Mouse (Mus musculus) CH12.LX (cell line): ENCODE measurements around the gene Mprip. TPM values are rescaled to one million over a fixed set of nuclear protein-coding genes. Genes with fewer than 3 reads are reported as not detected.

Experiments
- DNase-seq: peaks from one replicate; pipeline ENCODE4 v3.0.0-alpha.2; 2013; ENCODE audit errors: extremely low read depth
- H3K27ac ChIP-seq: 2 replicates; pipeline ENCODE4 v1.5.1; 2012; ENCODE audit warnings: low read depth, mild to moderate bottlenecking, control low read depth, moderate library complexity; ENCODE audit not compliant: insufficient read depth
- H3K27me3 ChIP-seq: replicated peaks from 2 replicates; pipeline ENCODE3; 2012; ENCODE audit warnings: inconsistent platforms
- H3K36me3 ChIP-seq, 2 experiments: replicated peaks in 1 of 2; 2 replicates each; pipeline versions ENCODE3 to v1.6.1; 2012; ENCODE audit warnings: inconsistent platforms in 1 of 2, low read length in 1 of 2, mild to moderate bottlenecking in 1 of 2, mixed read lengths in 1 of 2, moderate library complexity in 1 of 2; ENCODE audit not compliant: control insufficient read depth in 1 of 2, insufficient read depth in 1 of 2
- H3K4me1 ChIP-seq, 2 experiments: 2 replicates each; pipeline ENCODE4 v1.6.1; 2012; ENCODE audit warnings: inconsistent platforms in 1 of 2, moderate library complexity in 1 of 2; ENCODE audit not compliant: insufficient read depth in 2 of 2, control insufficient read depth in 1 of 2
- H3K4me2 ChIP-seq: 2 replicates; pipeline ENCODE4 v1.6.1; 2012; ENCODE audit warnings: low read depth, mild to moderate bottlenecking, control low read depth; ENCODE audit not compliant: poor library complexity, insufficient read depth, severe bottlenecking
- H3K4me3 ChIP-seq, 3 experiments: fragments of 150-350 bp in 1 of 3; sonication (generic) in 1 of 3; replicated peaks in 1 of 3; 2 replicates each; pipeline versions ENCODE3 to v1.5.1; 2011 to 2012; ENCODE audit warnings: low read depth in 2 of 3, low read length in 2 of 3, mild to moderate bottlenecking in 2 of 3, moderate library complexity in 2 of 3, control low read depth in 1 of 3, improper control_type of control experiment in 1 of 3, inconsistent platforms in 1 of 3, mixed read lengths in 1 of 3; ENCODE audit not compliant: poor library complexity in 1 of 3
- H3K79me2 ChIP-seq: replicated peaks from 2 replicates; pipeline ENCODE4 v1.6.1; 2012; ENCODE audit warnings: mild to moderate bottlenecking, moderate library complexity; ENCODE audit not compliant: control insufficient read depth, poor library complexity, insufficient read depth, severe bottlenecking; ENCODE audit errors: extremely low read depth
- H3K9ac ChIP-seq: 2 replicates; pipeline ENCODE4 v1.6.1; 2012; ENCODE audit warnings: low read depth, mild to moderate bottlenecking, control low read depth, moderate library complexity; ENCODE audit not compliant: insufficient read depth
- H3K9me3 ChIP-seq: replicated peaks from 2 replicates; pipeline ENCODE3; 2012; ENCODE audit warnings: low read length, inconsistent platforms, mixed read lengths
- BHLHE40 ChIP-seq: IDR thresholded peaks from 2 replicates; pipeline ENCODE4 v1.6.1; 2011; ENCODE audit warnings: mild to moderate bottlenecking, low read depth, low read length, improper control_type of control experiment
- CHD1 ChIP-seq: IDR thresholded peaks from 2 replicates; pipeline ENCODE4 v1.6.1; 2012; ENCODE audit warnings: low read depth, low read length, improper control_type of control experiment, inconsistent platforms
- CTCF ChIP-seq, 2 experiments: IDR thresholded peaks in 1 of 2; conservative IDR thresholded peaks in 1 of 2; 2 replicates each; pipeline ENCODE4 v1.5.1; 2011 to 2012; ENCODE audit warnings: low read depth in 2 of 2, low read length in 2 of 2, improper control_type of control experiment in 1 of 2, inconsistent platforms in 1 of 2, mild to moderate bottlenecking in 1 of 2, moderate library complexity in 1 of 2
- EP300 ChIP-seq: IDR thresholded peaks from 2 replicates; pipeline ENCODE4 v1.6.1; 2011; ENCODE audit warnings: low read length, improper control_type of control experiment
- HCFC1 ChIP-seq: IDR thresholded peaks from 2 replicates; pipeline ENCODE4 v1.6.1; 2012; ENCODE audit warnings: low read depth, mild to moderate bottlenecking, inconsistent platforms, low read length, improper control_type of control experiment
- JUN ChIP-seq: IDR thresholded peaks from 2 replicates; pipeline ENCODE4 v1.6.1; 2011; ENCODE audit warnings: low read depth, mild to moderate bottlenecking, low read length, improper control_type of control experiment, moderate library complexity; ENCODE audit not compliant: insufficient read depth
- JUND ChIP-seq: conservative IDR thresholded peaks from 2 replicates; pipeline ENCODE4 v1.6.1; 2011; ENCODE audit warnings: low read depth, low read length, improper control_type of control experiment
- KAT2A ChIP-seq: IDR thresholded peaks from 2 replicates; pipeline ENCODE4 v1.6.1; 2012; ENCODE audit warnings: low read length, improper control_type of control experiment, inconsistent platforms; ENCODE audit not compliant: insufficient replicate concordance
- MAFK ChIP-seq: IDR thresholded peaks from 2 replicates; pipeline ENCODE4 v1.6.1; 2011; ENCODE audit warnings: low read length, improper control_type of control experiment; ENCODE audit not compliant: insufficient replicate concordance
- MAX ChIP-seq: IDR thresholded peaks from 2 replicates; pipeline ENCODE4 v1.6.1; 2011; ENCODE audit warnings: low read length, improper control_type of control experiment
- MAZ ChIP-seq: IDR thresholded peaks from 2 replicates; pipeline ENCODE4 v1.6.1; 2012; ENCODE audit warnings: low read depth, mild to moderate bottlenecking, inconsistent platforms, low read length, improper control_type of control experiment, moderate library complexity
- MEF2A ChIP-seq: IDR thresholded peaks from 2 replicates; pipeline ENCODE4 v1.6.1; 2014; ENCODE audit warnings: low read depth, mild to moderate bottlenecking, inconsistent platforms, low read length, improper control_type of control experiment, borderline replicate concordance
- MXI1 ChIP-seq: IDR thresholded peaks from 2 replicates; pipeline ENCODE4 v1.6.1; 2011; ENCODE audit warnings: mild to moderate bottlenecking, low read depth, low read length, improper control_type of control experiment
- MYC ChIP-seq: IDR thresholded peaks from 2 replicates; pipeline ENCODE4 v1.6.1; 2011; ENCODE audit warnings: low read depth, mild to moderate bottlenecking, improper control_type of control experiment, low read length
- NELFE ChIP-seq: IDR thresholded peaks from 2 replicates; pipeline ENCODE4 v1.6.1; 2011; ENCODE audit warnings: low read depth, low read length, improper control_type of control experiment
- NRF1 ChIP-seq: IDR thresholded peaks from 2 replicates; pipeline ENCODE4 v1.6.1; 2014; ENCODE audit warnings: low read depth, mild to moderate bottlenecking, inconsistent platforms, low read length, improper control_type of control experiment, moderate library complexity
- PAX5 ChIP-seq: IDR thresholded peaks from 2 replicates; pipeline ENCODE4 v1.6.1; 2012; ENCODE audit warnings: low read length, inconsistent platforms, mixed read lengths
- POLR2A ChIP-seq: IDR thresholded peaks from 2 replicates; pipeline ENCODE4 v1.6.1; 2011; ENCODE audit warnings: low read depth, mild to moderate bottlenecking, improper control_type of control experiment, low read length
- SMC3 ChIP-seq: IDR thresholded peaks from 2 replicates; pipeline ENCODE4 v1.6.1; 2011; ENCODE audit warnings: low read depth, low read length, improper control_type of control experiment
- TBP ChIP-seq: conservative IDR thresholded peaks from 2 replicates; pipeline ENCODE4 v1.6.1; 2011; ENCODE audit warnings: low read depth, low read length, improper control_type of control experiment
- TCF12 ChIP-seq: IDR thresholded peaks from 2 replicates; pipeline ENCODE4 v1.6.1; 2014; ENCODE audit warnings: low read depth, mild to moderate bottlenecking, inconsistent platforms, low read length, improper control_type of control experiment
- UBTF ChIP-seq: IDR thresholded peaks from 2 replicates; pipeline ENCODE4 v1.6.1; 2012; ENCODE audit warnings: low read depth, mild to moderate bottlenecking, inconsistent platforms, low read length, improper control_type of control experiment, moderate library complexity
- USF2 ChIP-seq: conservative IDR thresholded peaks from 2 replicates; pipeline ENCODE4 v1.6.1; 2011; ENCODE audit warnings: low read depth, low read length, improper control_type of control experiment
- ZKSCAN1 ChIP-seq: IDR thresholded peaks from 2 replicates; pipeline ENCODE4 v1.6.1; 2012; ENCODE audit warnings: low read depth, inconsistent platforms, low read length, improper control_type of control experiment, borderline replicate concordance
- ZMIZ1 ChIP-seq: IDR thresholded peaks from 2 replicates; pipeline ENCODE4 v1.6.1; 2012; ENCODE audit warnings: low read depth, mild to moderate bottlenecking, inconsistent platforms, low read length, improper control_type of control experiment
- ZNF384 ChIP-seq: IDR thresholded peaks from 2 replicates; pipeline ENCODE4 v1.6.1; 2012; ENCODE audit warnings: low read depth, low read length, improper control_type of control experiment, inconsistent platforms
- dilution Hi-C: fragments of 300-500 bp; cut with MboI; formaldehyde crosslinking; loops from 2 replicates; pipeline ENCODE4 v1.14.3; 2020; ENCODE audit warnings: low sequenced_read_pairs; ENCODE audit not compliant: extremely low pct_unique_long_range_greater_than_20kb, extremely low pct_ligation_motif_present
- in situ Hi-C: fragments of 300-500 bp; cut with MboI; formaldehyde crosslinking; loops from 3 replicates; pipeline ENCODE4 v1.14.3; 2019; ENCODE audit warnings: low sequenced_read_pairs, low pct_ligation_motif_present, low pct_unique_long_range_greater_than_20kb, mixed read lengths
- polyA plus RNA-seq: library from polyadenylated mRNA; unstranded; fragments of >175 nt; gene quantifications from 2 replicates; pipeline ENCODE4 v1.2.1, GENCODE M21; 2012; ENCODE audit warnings: low read depth; ENCODE audit not compliant: insufficient read length
- total RNA-seq, 2 experiments: library from RNA; depleted of rRNA; stranded (reverse); fragments of 300-350 nt in 1 of 2; fragments of >200 nt in 1 of 2; gene quantifications; 2 replicates each; pipeline ENCODE4 v1.2.3; 2012 to 2014

The Mprip gene
- total and polyA plus RNA-seq, 3 experiments: 50.6 to 59.5 (median 56.4) TPM

GRCm38 (mm10) chr11:59811211-59811610 is 150.1 kb downstream of the Mprip start:
- H3K79me2 ChIP-seq: peaks cover 16% of the 10 kb centered on the region
- H3K4me1 ChIP-seq: peaks cover 9 to 43% of the 10 kb centered on the region in 2 experiments
- peak overlapping the region; percentile 74 for H3K4me2 ChIP-seq
- no peak overlapping the region for H3K27ac ChIP-seq
- peaks cover 23 to 31% of the 10 kb centered on the region in 2 experiments for H3K36me3 ChIP-seq
- no peak for DNase-seq
- H3K9me3 ChIP-seq: no peaks in the 10 kb centered on the region
- dilution Hi-C loops: no loop called here
- H3K9ac ChIP-seq: peak overlapping the region; percentile 97
- no peak for TF ChIP-seq MYC
- no peak for TF ChIP-seq TCF12
- no peak for TF ChIP-seq HCFC1
- TF ChIP-seq CTCF (conservative IDR thresholded peaks at IDR 0.05 in 1 of 2, IDR thresholded peaks at IDR 0.05 in 1 of 2; ENCODE audit: low read depth in 2 of 2, low read length in 2 of 2): no peak
- TF ChIP-seq MAZ: 0 out of 2 replicates have a peak, but pooled peaks have one; percentile 23
- 0 out of 2 replicates have a peak, but pooled peaks have one; percentile 5 for TF ChIP-seq ZNF384
- 0 out of 2 replicates have a peak, but pooled peaks have one; percentile 5 for TF ChIP-seq EP300
- TF ChIP-seq MXI1: no peak
- no peak for TF ChIP-seq UBTF
- in situ Hi-C loops: no loop called here
- no peaks in the 10 kb centered on the region for H3K27me3 ChIP-seq
- peak overlapping the region; percentile 2 to 96 (median 67) for H3K4me3 ChIP-seq

GRCm38 (mm10) chr11:59813276-59813675 is 152.2 kb downstream of the Mprip start:
- dilution Hi-C loops: no loop called here
- no peak for TF ChIP-seq ZKSCAN1
- TF ChIP-seq NRF1: no peak
- no peak for TF ChIP-seq MAX
- TF ChIP-seq MAFK: no peak
- no peak for TF ChIP-seq POLR2A
- no peak for TF ChIP-seq KAT2A
- no peak for TF ChIP-seq BHLHE40
- no peak for TF ChIP-seq JUND
- TF ChIP-seq PAX5: no peak
- no peak for TF ChIP-seq SMC3
- TF ChIP-seq USF2: no peak
- no peak for TF ChIP-seq EP300
- no peak for TF ChIP-seq ZMIZ1
- no peak for TF ChIP-seq NELFE
- TF ChIP-seq TCF12: no peak
- no peak for TF ChIP-seq TBP
- no peak for TF ChIP-seq JUN
- TF ChIP-seq MEF2A: no peak
- TF ChIP-seq CTCF (conservative IDR thresholded peaks at IDR 0.05 in 1 of 2, IDR thresholded peaks at IDR 0.05 in 1 of 2; ENCODE audit: low read depth in 2 of 2, low read length in 2 of 2): no peak
- TF ChIP-seq CHD1: no peak
- DNase-seq: no peak
- Histone ChIP-seq H3K4me3 (no peak overlapping the region), H3K27ac (no peak overlapping the region), H3K9ac (no peak overlapping the region), H3K79me2 (peaks cover 11% of the 10 kb centered on the region), H3K4me1 (peaks cover 9 to 22% of the 10 kb centered on the region in 2 experiments), H3K36me3 (peaks cover 26 to 35% of the 10 kb centered on the region in 2 experiments), H3K9me3 (no peaks in the 10 kb centered on the region), H3K27me3 (no peaks in the 10 kb centered on the region), H3K4me2 (no peak overlapping the region)
- in situ Hi-C loops: no loop called here
